Mouse (Mus musculus) megakaryocyte, embryonic 14.5 days (primary cell): ENCODE results near the gene Rnf144b. TPM values are rescaled to one million over a fixed set of nuclear protein-coding genes. Genes with fewer than 3 reads are reported as not detected.

Experiments
- H3K27me3 ChIP-seq: replicated peaks from 2 replicates; pipeline ENCODE3; 2012; ENCODE audit warnings: inconsistent platforms
- H3K36me3 ChIP-seq: replicated peaks from 2 replicates; pipeline ENCODE3; 2012; ENCODE audit warnings: low read length, inconsistent platforms, mixed read lengths
- H3K4me1 ChIP-seq: 2 replicates; pipeline ENCODE4 v1.6.1; 2012; ENCODE audit warnings: inconsistent platforms
- H3K4me3 ChIP-seq: replicated peaks from 2 replicates; pipeline ENCODE3; 2012; ENCODE audit warnings: moderate library complexity, mild to moderate bottlenecking, inconsistent platforms
- H3K9me3 ChIP-seq: 2 replicates; pipeline ENCODE4 v1.6.1; 2012; ENCODE audit warnings: inconsistent platforms
- FLI1 ChIP-seq: IDR thresholded peaks from 2 replicates; pipeline ENCODE4 v1.6.1; 2012; ENCODE audit warnings: low read length, inconsistent platforms, mixed read lengths
- GATA1 ChIP-seq: IDR thresholded peaks from 3 replicates; pipeline ENCODE4 v1.6.1; 2012; ENCODE audit warnings: mixed read lengths, low read length, inconsistent platforms, borderline replicate concordance
- polyA plus RNA-seq: library from polyadenylated mRNA; stranded (reverse); fragments of >175 nt; gene quantifications from 2 replicates; pipeline ENCODE4 v1.2.3, GENCODE M21; 2012; ENCODE audit warnings: low replicate concordance; ENCODE audit not compliant: insufficient read depth

The Rnf144b gene
- polyA plus RNA-seq, 1 experiment: 0.29 TPM

DNA sequence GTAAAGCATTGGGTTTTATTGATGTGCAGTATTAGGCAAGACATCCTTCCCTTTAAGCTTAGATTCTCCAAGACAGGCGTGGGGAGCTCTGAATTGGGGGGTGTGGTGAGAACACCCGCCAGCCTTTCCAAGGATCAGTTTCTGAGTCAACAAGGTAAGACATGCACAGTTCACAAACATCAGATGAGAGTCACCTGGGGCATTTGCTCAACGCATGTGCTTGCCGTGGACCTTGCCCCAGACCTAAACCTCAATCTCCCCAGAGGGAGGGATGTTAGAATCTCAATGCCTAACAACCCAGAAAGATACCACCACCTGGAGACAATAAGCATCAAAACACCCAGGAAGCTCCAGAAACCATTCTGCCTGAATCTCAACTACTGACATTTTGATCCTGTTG is 47.6 kb downstream of the Rnf144b start:
- Histone ChIP-seq H3K27me3 (peaks cover 8% of the 10 kb centered on the region), H3K9me3 (peaks cover 7% of the 10 kb centered on the region), H3K4me3 (no peak overlapping the region), H3K4me1 (peaks cover 9% of the 10 kb centered on the region), H3K36me3 (no peaks in the 10 kb centered on the region)
- no peak for TF ChIP-seq FLI1
- no peak for TF ChIP-seq GATA1

- Histone ChIP-seq H3K9me3 (peaks cover 7% of the 10 kb centered on the region), H3K4me3 (no peak overlapping the region), H3K27me3 (peaks cover 11% of the 10 kb centered on the region), H3K36me3 (no peaks in the 10 kb centered on the region), H3K4me1 (peaks cover 9% of the 10 kb centered on the region)
- TF ChIP-seq FLI1 (no peak), GATA1 (no peak)
Observed at GRCm38 (mm10) chr13:47170811-47171555, 48.5 kb downstream of the Rnf144b start.

DNA sequence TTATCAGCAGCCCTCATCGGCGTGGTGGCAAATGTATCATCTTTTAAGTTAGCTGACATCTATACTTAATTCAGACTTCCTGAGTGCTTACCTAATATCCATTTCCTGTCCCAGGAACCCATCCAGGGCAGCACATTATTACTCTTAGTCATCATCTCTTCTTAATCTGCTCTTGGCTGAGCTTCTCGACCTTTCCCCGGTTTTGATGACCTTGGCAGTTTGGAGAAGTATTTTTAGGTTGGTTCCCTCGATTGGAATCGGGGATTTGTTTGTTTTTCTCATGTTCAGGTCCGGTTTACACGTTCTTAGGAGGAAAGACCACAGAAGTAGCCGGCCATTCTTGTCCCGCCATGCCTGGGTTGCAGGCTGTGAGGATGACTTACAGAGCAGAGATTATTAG is 50.4 kb downstream of the Rnf144b start:
- no peak overlapping the region for H3K4me3 ChIP-seq
- peaks cover 7% of the 10 kb centered on the region for H3K9me3 ChIP-seq
- peaks cover 15% of the 10 kb centered on the region for H3K27me3 ChIP-seq
- TF ChIP-seq FLI1 (no peak), GATA1 (no peak)
- no peaks in the 10 kb centered on the region for H3K36me3 ChIP-seq
- peaks cover 9% of the 10 kb centered on the region for H3K4me1 ChIP-seq

DNA sequence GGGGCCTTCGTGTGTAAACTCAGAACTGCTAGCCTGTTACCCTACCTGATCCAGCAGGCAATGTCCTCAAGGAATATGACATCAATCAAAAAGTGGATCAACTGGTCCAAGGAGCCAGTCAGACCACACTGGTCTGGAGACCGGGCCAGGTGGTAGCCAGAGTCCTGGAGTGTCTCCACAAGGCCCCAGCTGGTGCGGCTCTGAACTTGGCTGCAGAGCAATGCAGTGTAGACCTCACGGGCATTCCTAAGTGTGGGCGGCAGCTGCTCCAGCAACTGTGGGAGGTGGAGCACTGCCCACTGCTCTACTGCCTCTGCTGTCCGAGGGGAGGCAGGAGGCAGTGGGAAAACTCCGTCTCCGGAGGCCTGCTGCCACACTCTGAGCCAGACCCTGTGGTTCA is 55.7 kb downstream of the Rnf144b start:
- peaks cover 19% of the 10 kb centered on the region for H3K27me3 ChIP-seq
- TF ChIP-seq GATA1 (no peak), FLI1 (no peak)
- no peak overlapping the region for H3K4me3 ChIP-seq
- no peaks in the 10 kb centered on the region; the same call in 1 of the 2 replicates for H3K4me1 ChIP-seq
- no peaks in the 10 kb centered on the region for H3K36me3 ChIP-seq
- no peaks in the 10 kb centered on the region for H3K9me3 ChIP-seq

- peaks cover 13% of the 10 kb centered on the region for H3K27me3 ChIP-seq
- no peaks in the 10 kb centered on the region for H3K9me3 ChIP-seq
- H3K4me3 ChIP-seq: no peak overlapping the region
- H3K4me1 ChIP-seq: no peaks in the 10 kb centered on the region
- H3K36me3 ChIP-seq: no peaks in the 10 kb centered on the region
- no peak for TF ChIP-seq FLI1
- no peak for TF ChIP-seq GATA1
Observed at GRCm38 (mm10) chr13:47180776-47181175, 58.3 kb downstream of the Rnf144b start.

DNA sequence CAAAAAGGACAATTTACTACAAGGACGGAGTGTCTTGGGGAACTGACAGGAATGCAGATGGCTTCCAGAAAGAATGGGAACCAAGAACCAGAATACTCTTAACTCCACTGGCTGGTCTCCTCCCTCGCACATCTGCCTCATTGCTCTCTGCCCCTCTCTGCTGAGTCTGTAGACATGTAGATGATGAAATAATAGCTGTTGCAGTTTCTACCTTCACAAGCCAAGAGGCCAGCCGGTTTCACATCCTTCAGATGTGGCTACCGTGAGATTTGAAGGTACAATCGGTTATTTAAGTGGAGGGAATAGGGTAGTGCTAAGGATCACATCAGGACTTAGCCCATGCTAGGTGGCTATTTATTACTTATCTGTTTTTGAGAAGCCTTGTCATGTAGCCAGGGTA is 59.9 kb downstream of the Rnf144b start:
- peaks cover 7% of the 10 kb centered on the region for H3K27me3 ChIP-seq
- no peak overlapping the region for H3K4me3 ChIP-seq
- no peaks in the 10 kb centered on the region for H3K36me3 ChIP-seq
- H3K9me3 ChIP-seq: no peaks in the 10 kb centered on the region
- no peaks in the 10 kb centered on the region for H3K4me1 ChIP-seq
- TF ChIP-seq FLI1: no peak

- Histone ChIP-seq H3K4me3 (no peak overlapping the region), H3K27me3 (peaks cover 7% of the 10 kb centered on the region), H3K9me3 (no peaks in the 10 kb centered on the region), H3K4me1 (no peaks in the 10 kb centered on the region), H3K36me3 (no peaks in the 10 kb centered on the region)
- TF ChIP-seq FLI1 (no peak), GATA1 (no peak)
Observed at GRCm38 (mm10) chr13:47183033-47183730, 60.7 kb downstream of the Rnf144b start.

GRCm38 (mm10) chr13:47183771-47184170 is 61.3 kb downstream of the Rnf144b start:
- no peaks in the 10 kb centered on the region for H3K36me3 ChIP-seq
- TF ChIP-seq FLI1 (no peak), GATA1 (no peak)
- H3K4me1 ChIP-seq: no peaks in the 10 kb centered on the region
- H3K27me3 ChIP-seq: peaks cover 5% of the 10 kb centered on the region
- H3K4me3 ChIP-seq: no peak overlapping the region
- H3K9me3 ChIP-seq: no peaks in the 10 kb centered on the region

- H3K9me3 ChIP-seq: peaks cover 7% of the 10 kb centered on the region
- TF ChIP-seq GATA1 (no peak), FLI1 (no peak)
- H3K4me1 ChIP-seq: peaks cover 2% of the 10 kb centered on the region; the same call in 1 of the 2 replicates
- H3K4me3 ChIP-seq: no peak overlapping the region
- peaks cover 15% of the 10 kb centered on the region for H3K27me3 ChIP-seq
- H3K36me3 ChIP-seq: no peaks in the 10 kb centered on the region
Observed at GRCm38 (mm10) chr13:47187836-47188235, 65.4 kb downstream of the Rnf144b start.

GRCm38 (mm10) chr13:47189971-47190370 is 67.5 kb downstream of the Rnf144b start:
- peaks cover 28% of the 10 kb centered on the region for H3K27me3 ChIP-seq
- H3K4me1 ChIP-seq: peaks cover 22% of the 10 kb centered on the region
- TF ChIP-seq GATA1 (no peak), FLI1 (no peak)
- H3K9me3 ChIP-seq: peaks cover 7% of the 10 kb centered on the region
- no peaks in the 10 kb centered on the region for H3K36me3 ChIP-seq
- no peak overlapping the region for H3K4me3 ChIP-seq
